Mouse (Mus musculus) ovary, postnatal 10 days (tissue): ENCODE measurements around the gene Nmur1.
A peak's percentile ranks its signal among the peaks of the same experiment; 100 is the strongest.
"Not testable (repeated sequence)": the region's sequence is repeated elsewhere in the genome, so short reads cannot be mapped to it uniquely, and the experiment has no call there.

ENCODE experiments used
- DNase-seq: peaks from one replicate; pipeline ENCODE4 v3.0.0; 2022; ENCODE audit warnings: low spot score

Gene Nmur1

DNA sequence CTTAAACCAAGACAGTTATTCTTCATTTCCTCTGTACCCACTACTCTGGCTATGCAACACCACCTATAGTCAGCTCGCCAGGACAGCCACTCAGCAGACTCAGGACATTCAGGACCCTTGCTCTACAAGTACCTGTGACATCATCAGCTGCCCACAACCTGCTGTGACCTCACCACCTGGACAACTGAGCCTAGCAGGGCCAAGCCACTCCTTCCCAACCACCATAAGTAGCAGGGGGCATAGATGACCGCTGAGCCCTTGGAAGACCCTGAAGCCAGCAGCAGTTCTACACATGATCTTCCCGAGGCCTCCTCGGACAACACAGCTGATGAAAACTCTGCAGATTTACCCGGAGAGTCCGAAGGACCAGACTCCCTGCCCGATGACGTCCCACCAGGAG is at the start of gene Nmur1, which contains the start of gene Tex44:
TSS of gene Nmur1 (minus strand) at position 101 of the 400 bp plus-strand sequence.
TSS of gene Tex44 (plus strand) at position 202 of the 400 bp plus-strand sequence.
- DNase-seq: no peak

GRCm38 (mm10) chr1:86473109-86473760 is 47.2 kb upstream of the Nmur1 start:
- no peak for DNase-seq

DNA sequence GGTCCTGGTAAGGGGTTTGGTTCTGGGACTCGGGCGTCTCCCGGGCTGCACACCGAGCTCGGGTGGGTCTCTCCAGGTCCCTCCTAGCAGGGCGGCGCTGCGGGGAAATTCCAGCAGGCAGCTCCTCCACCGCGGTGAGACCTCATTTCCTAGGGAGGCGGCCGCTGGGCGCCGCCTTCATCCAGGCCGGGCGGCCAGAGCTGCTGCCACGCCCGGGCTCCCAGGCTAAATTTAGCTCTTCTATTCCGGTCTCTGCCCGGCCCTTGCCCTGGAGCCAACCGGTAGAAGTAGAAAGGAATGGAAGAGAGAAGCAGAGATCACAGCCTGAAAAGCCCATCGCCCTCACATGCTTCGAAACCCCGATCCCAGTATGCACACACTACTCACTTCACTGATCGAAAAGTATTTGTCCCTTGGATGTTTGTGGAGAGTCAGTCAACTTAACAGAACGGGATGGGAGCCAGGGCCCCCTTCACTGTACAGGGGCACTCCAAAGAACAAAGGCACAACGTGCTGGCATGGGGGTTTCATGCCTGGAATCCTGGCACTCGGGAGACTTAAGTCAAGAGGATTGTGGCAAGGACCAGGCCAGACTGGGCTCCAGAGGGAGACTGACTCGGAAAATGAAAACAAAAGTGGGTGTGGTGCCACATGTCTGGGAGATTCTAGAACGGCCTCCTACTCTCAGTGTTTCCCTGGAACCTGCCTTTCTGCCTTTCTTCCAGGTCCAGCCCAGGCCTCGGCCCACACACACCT is 46.3 kb upstream of the Nmur1 start:
- no peak for DNase-seq

GRCm38 (mm10) chr1:86471504-86471961 is 45.5 kb upstream of the Nmur1 start:
- DNase-seq: not testable (repeated sequence)

GRCm38 (mm10) chr1:86470519-86471181 is 44.6 kb upstream of the Nmur1 start:
- DNase-seq: no peak

- no peak for DNase-seq
Measured at GRCm38 (mm10) chr1:86469876-86470275, 43.8 kb upstream of the Nmur1 start.

DNA sequence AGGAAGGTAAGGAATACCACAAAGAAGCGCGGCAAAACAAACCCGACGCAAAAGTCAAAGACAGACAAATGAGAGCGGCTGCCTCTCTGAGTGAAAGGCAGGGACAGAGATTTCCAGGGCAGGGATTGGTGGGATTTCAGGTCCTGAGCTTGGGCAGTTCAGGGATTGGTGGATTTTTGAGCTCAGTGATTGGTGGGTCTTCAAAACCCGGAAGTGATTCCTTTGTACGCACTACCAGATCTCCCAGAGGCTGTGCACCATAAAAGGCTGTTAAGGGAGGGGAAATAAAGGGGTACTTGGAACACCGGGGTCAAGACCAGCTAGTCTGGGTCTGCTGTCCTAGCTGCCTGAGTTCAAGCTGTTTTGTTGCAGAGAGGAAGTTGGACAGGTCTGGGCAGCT is 41.4 kb upstream of the Nmur1 start:
- no peak for DNase-seq

DNA sequence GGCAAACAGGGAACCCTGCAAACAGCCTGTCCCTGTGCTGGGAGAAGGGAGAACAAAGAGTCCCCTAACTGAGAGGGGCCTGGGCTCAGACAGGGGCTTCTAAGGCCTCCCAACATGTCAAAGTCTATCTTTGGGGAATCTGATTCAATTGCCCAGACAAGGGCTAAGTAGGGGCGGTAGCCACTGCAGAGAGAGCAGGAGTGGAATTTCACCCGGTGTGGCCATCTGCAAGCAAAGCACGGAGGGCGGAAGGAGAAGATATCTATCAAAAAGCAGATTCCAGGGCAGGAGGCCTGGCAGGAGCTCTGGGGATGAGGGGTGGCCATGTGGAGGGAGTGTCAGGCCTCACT is 38.8 kb upstream of the Nmur1 start:
- DNase-seq: no peak

DNA sequence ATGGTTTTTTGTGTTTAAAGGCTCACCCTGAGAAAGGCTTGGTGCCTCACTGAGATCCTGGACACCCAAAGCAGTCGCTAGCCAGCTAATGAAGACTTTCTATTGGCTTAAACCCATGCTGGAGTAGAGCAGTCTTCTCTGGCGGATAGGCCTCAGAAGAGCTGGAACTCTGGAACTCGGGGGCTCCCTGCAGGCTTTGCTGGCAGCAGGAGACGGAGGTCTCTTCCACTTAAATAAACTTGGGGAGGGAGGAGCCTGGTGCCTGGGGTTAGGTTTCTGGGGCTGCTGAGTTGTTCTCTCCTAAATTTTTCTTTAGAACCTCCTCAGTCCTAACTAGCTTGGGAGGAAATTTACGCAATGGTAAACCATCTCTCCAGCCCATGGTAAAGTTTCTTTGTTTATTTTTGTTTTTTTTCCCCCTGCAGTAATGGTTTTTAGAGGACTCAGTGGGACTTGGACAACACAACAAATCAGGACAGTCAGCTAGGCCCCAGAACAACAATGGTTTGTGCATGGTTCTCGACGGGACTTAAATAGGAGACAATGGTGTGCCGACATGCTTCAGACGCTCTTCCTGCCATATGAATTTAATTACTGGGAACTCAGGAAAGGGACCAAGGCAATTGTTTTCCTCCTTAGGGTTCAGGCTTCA is 38.3 kb upstream of the Nmur1 start:
- DNase-seq: no peak

DNA sequence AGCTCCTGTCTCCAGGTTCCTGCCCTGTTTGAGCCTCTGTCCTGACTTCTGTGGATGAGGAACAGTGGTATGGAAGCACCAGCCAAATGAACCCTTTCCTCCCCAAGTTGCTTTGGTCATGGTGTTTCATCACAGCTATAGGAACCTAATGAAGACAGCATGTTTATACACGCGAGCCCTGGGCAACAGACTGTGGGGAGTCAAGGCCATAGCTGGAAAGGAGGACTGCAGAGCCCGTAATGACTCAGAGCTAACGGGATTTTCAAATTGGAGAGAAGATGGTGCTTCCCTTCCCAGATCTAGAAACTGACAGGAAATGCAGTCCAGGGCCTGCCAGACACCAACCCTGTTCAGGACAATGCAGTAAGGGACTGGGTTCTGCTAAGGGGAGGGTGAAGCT is 33.3 kb upstream of the Nmur1 start:
- no peak for DNase-seq

- DNase-seq: no peak
Measured at GRCm38 (mm10) chr1:86456892-86457581, 31.0 kb upstream of the Nmur1 start.

DNA sequence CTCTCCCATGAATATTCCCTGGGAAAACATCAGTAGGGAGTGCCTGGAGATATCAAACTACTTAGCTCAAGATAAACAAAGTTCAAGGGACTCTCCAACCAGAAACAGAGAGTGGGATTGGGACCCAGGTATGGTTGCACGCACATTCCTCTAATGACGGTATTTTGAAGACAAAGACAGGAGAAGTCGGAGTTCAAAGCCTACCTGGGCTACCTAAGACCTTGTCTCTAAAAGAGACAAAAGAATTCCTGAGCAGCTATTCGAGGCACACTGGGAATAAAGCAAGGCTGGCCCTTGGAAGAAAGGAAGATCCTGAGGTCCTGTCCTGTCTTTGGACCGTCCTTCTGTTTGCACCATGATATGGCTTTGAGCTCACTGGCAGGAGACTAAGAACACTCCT is 26.7 kb upstream of the Nmur1 start:
- no peak for DNase-seq

GRCm38 (mm10) chr1:86449966-86450365 is 23.9 kb upstream of the Nmur1 start:
- no peak for DNase-seq

DNA sequence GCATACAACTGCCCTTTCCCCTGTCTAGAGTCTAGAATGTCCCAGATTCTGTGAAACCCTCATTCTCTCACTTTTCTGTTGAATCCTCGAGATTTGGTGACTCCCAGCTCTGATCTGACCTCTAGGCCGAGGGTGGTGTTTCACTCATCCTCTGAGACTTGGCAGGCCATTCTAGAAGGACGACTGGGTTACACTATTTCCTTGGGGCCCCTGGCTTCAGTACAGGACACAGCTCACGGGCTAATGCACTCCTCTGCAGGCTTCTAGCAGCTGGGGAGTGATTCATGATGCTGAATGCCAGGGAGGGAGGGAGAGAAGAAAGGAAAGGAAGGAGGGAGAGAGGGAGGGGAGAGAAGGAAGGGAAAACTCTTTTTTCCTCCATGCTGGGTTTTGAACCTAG is 22.2 kb upstream of the Nmur1 start:
- no peak for DNase-seq

DNA sequence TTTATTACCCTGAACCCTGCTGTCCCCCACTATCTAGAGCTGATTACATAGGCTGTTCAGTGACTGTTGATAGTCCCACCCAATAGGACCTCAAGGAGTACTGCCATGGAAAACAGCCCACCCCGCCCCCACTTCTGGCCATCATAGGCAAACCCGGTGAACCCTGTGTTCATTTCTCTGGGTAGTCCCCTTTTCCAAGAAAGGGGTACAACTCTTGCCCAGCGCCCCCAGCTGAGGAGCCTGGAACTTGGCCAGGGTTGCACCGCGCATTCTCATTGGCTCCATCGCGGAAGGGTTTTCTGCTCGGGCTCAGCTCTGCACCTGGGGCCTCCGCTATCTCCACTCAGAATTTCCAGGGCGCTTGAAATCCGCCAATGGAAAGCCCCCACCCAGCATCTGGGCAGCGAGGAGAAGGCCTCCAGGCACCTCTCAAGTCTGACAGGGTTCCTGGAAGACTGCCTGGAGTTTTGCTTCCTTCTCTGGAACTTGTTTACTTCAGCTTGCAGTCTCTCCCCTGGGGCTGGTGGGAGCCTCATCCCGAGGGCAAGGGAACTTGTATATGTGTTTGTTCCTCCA is 21.7 kb upstream of the Nmur1 start:
- no peak for DNase-seq

- no peak for DNase-seq
Measured at GRCm38 (mm10) chr1:86443386-86444172, 17.6 kb upstream of the Nmur1 start.

GRCm38 (mm10) chr1:86442832-86443231 is 16.8 kb upstream of the Nmur1 start:
- no peak for DNase-seq

DNA sequence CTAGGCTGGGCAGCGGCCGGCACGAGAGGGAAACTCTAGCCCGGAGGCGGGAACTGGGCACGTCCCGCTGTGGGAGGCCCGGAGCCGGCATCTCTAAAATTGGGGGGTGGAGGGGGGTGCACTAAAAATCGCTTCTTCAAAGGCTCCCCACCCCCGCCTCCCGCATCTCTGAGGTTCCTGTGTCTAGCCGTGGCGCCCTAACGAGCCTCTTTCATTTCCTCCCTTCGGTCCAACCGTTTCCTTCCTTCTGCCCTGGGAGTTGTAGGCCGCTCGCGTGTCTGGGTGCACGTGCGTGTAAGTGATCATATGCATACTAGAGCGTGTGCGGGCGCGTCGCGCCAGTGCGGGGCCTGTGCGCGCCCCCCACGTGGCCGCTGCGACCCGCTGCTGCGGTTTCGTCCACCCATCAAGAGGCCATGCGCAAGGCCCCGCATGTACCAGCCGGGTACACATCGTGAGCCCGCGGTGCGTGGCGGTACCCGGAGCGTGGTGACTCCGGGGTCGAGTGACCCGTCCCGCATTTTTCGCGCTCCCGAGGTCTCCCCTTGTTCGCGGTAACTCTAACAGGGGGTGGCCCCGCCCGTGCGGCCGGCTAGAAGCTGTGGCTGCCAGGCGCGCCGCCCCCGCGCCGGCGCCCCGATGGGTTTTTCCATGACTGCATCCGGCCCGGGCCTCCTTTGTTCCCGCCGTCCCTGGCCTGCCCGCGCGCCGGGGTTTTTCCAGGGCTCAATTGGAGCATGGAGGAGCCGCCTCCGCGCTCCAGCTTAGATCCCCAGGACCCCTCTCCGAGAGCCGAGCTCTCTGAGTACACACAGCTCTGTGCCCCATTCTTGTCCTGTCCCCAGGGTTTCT is 16.2 kb upstream of the Nmur1 start:
- peak; percentile 87 for DNase-seq

- no peak for DNase-seq
Measured at GRCm38 (mm10) chr1:86441724-86441979, 15.6 kb upstream of the Nmur1 start.
